Mouse (Mus musculus): ENCODE data around the gene Tgm5. TPM values are rescaled to one million over a fixed set of nuclear protein-coding genes. Genes with fewer than 3 reads are reported as not detected.

Gene Tgm5
- polyA plus RNA-seq, 1 experiment from 2014 or later = not detected

DNA sequence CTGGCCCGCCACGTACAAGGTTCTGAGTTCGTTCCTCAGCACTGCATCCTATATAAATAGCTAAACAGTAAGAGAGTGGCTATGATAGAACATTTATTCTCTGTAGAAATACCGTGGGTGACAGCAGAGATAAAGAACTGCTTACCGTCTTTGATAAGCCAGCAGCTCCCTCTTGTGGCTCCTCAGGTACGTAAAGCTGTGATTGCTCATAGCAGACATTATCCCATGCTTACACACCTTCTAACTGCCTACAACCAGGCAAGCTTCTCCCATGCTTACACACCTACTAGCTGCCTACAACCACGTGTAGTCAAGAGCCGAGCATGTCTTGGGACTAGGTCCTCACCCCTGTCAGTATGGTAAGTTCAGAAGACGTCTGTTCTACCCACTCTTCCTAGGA, 16.4 kb upstream of the Tgm5 start:
- Histone ChIP-seq H3K4me1 (ENCODE audit: control insufficient read depth, insufficient read depth, low read length) (peaks cover 2% of the 10 kb centered on the region; the same call in 1 of the 2 replicates), H3K27ac (ENCODE audit: low read length) (no peak overlapping the region), H3K4me2 (ENCODE audit: low read depth, low read length) (peak overlapping the region; percentile 15; the same call in 1 of the 2 replicates), H3K36me3 (ENCODE audit: control insufficient read depth, insufficient read depth) (no peaks in the 10 kb centered on the region), H3K9me3 (replicated peaks; ENCODE audit: control insufficient read depth, low read length) (no peaks in the 10 kb centered on the region), H3K9ac (ENCODE audit: low read length) (no peak overlapping the region), H3K27me3 (ENCODE audit: control insufficient read depth, insufficient read depth, low read length) (no peaks in the 10 kb centered on the region), H3K4me3 (ENCODE audit: low read length) (no peak overlapping the region)
- ATAC-seq (replicated peaks; ENCODE audit: extremely low read depth, insufficient read depth, low FRiP score) = no peak; the same call in 1 of the 2 replicates
- WGBS = 17% methylated on average over 9 of the region's 9 CpGs

DNA sequence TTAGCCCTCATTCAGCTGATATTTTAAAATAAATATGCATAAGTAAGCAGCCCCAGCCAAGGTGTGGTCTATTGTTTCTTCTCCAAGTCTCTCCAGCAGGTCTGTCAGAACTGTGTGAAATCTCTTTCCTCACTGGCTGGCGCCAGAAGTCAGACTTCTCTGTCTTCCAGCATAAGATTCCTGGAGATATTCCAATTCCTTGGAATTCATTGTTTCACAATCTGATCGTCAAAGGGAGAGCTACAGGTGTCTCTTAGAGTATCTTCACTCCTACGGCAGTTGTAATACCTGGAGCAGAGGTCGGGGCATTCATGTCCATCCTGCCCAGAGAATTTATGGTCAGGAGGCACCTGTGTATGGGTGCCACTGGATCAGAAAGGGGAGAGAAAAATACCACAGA, 4.1 kb upstream of the Tgm5 start:
- Histone ChIP-seq H3K9me3 (replicated peaks; ENCODE audit: control insufficient read depth, low read length) (0 out of 2 replicates have a peak, but pooled peaks cover 2% of the 10 kb centered on the region), H3K36me3 (ENCODE audit: control insufficient read depth, insufficient read depth) (no peaks in the 10 kb centered on the region), H3K27me3 (ENCODE audit: control insufficient read depth, insufficient read depth, low read length) (no peaks in the 10 kb centered on the region), H3K4me2 (ENCODE audit: low read depth, low read length) (no peak overlapping the region), H3K4me3 (ENCODE audit: low read length) (no peak overlapping the region), H3K9ac (ENCODE audit: low read length) (no peak overlapping the region), H3K4me1 (ENCODE audit: control insufficient read depth, insufficient read depth, low read length) (no peaks in the 10 kb centered on the region), H3K27ac (ENCODE audit: low read length) (no peak overlapping the region)
- WGBS = 74% methylated on average over 4 of the region's 4 CpGs
- no peak for ATAC-seq (replicated peaks; ENCODE audit: extremely low read depth, insufficient read depth, low FRiP score)

DNA sequence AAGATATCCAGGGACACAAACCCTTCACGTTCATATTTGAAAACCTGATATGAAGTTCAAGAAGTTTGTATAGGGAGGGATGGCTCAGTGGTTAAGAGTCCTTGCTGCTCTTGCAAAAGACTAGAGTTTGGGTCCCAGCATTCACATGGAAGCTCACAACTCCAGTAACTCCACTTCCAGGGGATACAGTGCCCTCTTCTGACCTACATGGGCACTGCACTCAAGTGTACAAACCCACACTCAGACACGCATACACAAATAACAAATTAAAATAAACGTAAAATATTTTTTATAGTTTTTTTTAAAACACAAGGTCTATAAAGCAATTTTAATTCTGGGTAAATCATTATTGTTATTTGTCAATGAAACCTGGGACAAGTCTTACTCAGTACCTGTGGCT, 2.9 kb upstream of the Tgm5 start:
- Histone ChIP-seq H3K4me1 (ENCODE audit: control insufficient read depth, insufficient read depth, low read length) (no peaks in the 10 kb centered on the region), H3K4me2 (ENCODE audit: low read depth, low read length) (no peak overlapping the region), H3K9ac (ENCODE audit: low read length) (no peak overlapping the region), H3K4me3 (ENCODE audit: low read length) (no peak overlapping the region), H3K27me3 (ENCODE audit: control insufficient read depth, insufficient read depth, low read length) (no peaks in the 10 kb centered on the region), H3K9me3 (replicated peaks; ENCODE audit: control insufficient read depth, low read length) (0 out of 2 replicates have a peak, but pooled peaks cover 2% of the 10 kb centered on the region), H3K27ac (ENCODE audit: low read length) (no peak overlapping the region), H3K36me3 (ENCODE audit: control insufficient read depth, insufficient read depth) (no peaks in the 10 kb centered on the region)
- 82% methylated on average over 3 of the region's 3 CpGs for WGBS
- no peak for ATAC-seq (replicated peaks; ENCODE audit: extremely low read depth, insufficient read depth, low FRiP score)

DNA sequence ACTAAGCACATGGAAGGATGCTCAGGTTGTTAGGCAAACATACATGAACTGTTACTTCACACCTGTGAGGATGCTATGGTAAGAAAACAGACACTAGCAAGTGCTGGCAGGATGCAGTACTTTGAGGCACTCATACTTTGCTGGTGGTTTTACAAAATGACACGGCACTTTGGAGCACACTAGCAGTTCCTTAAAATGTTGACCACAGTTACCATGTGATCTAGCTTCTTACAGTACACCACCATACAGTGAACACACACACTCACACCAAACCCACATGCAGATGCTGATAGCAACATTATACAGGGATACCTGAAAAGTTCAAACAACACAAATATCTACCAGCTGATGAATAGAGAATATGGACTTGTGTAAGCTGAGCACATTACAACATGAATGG, 3.0 kb downstream of the Tgm5 start:
- Histone ChIP-seq H3K4me3 (ENCODE audit: low read length) (no peak overlapping the region), H3K9me3 (replicated peaks; ENCODE audit: control insufficient read depth, low read length) (no peaks in the 10 kb centered on the region), H3K27me3 (ENCODE audit: control insufficient read depth, insufficient read depth, low read length) (no peaks in the 10 kb centered on the region), H3K27ac (ENCODE audit: low read length) (no peak overlapping the region), H3K9ac (ENCODE audit: low read length) (no peak overlapping the region), H3K4me2 (ENCODE audit: low read depth, low read length) (no peak overlapping the region), H3K4me1 (ENCODE audit: control insufficient read depth, insufficient read depth, low read length) (no peaks in the 10 kb centered on the region), H3K36me3 (ENCODE audit: control insufficient read depth, insufficient read depth) (no peaks in the 10 kb centered on the region)
- no peak for ATAC-seq (replicated peaks; ENCODE audit: extremely low read depth, insufficient read depth, low FRiP score)
- 79% methylated on average over 1 of the region's 1 CpGs for WGBS

DNA sequence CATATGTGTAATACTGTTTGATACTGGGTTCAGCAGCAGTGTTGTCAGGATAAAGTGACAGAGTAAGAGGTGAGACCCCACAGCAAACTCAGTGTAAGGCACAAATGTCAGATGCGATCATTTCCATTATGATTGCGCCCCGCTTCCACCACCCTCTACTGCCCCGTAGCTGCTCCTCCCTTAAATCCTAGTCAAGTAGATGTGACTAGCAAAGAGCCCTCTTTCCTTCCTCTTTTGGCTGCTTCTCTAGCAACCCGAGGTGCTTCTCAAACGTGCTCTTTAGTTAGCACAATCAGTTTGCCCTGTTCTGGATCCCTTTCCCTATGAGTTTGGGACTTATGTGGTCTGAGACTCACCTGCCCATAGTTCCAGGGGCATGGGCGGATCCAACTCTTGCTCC, 10.9 kb downstream of the Tgm5 start:
- no peaks in the 10 kb centered on the region for H3K36me3 ChIP-seq (ENCODE audit: control insufficient read depth, insufficient read depth)
- H3K4me1 ChIP-seq (ENCODE audit: control insufficient read depth, insufficient read depth, low read length) = no peaks in the 10 kb centered on the region
- H3K27ac ChIP-seq (ENCODE audit: low read length) = no peak overlapping the region
- H3K9ac ChIP-seq (ENCODE audit: low read length) = no peak overlapping the region
- no peak overlapping the region for H3K4me3 ChIP-seq (ENCODE audit: low read length)
- no peaks in the 10 kb centered on the region for H3K27me3 ChIP-seq (ENCODE audit: control insufficient read depth, insufficient read depth, low read length)
- no peak overlapping the region for H3K4me2 ChIP-seq (ENCODE audit: low read depth, low read length)
- no peaks in the 10 kb centered on the region; the same call in 1 of the 2 replicates for H3K9me3 ChIP-seq (replicated peaks; ENCODE audit: control insufficient read depth, low read length)
- WGBS = 76% methylated on average over 7 of the region's 7 CpGs
- no peak for ATAC-seq (replicated peaks; ENCODE audit: extremely low read depth, insufficient read depth, low FRiP score)

DNA sequence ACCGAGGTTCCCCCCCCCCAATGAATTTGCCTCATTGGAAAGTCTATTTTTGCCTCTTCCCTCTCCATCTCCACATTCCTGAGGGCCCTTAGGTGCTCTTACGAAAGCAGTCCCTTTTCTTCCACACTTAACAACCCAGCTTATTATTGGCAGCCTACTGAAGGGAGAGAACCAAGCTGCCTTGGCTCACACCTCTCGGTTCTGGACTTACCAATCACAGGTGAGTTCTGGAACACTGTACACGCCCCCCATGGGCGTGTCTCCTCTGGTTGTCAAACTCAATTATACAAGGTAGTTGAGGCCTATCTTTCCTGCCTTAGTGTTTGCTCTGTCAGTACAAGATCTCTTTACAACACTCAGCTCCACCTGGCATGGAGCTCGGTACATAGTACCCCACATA, 13.8 kb downstream of the Tgm5 start:
- Histone ChIP-seq H3K4me1 (ENCODE audit: control insufficient read depth, insufficient read depth, low read length) (no peaks in the 10 kb centered on the region), H3K9ac (ENCODE audit: low read length) (no peak overlapping the region), H3K36me3 (ENCODE audit: control insufficient read depth, insufficient read depth) (no peaks in the 10 kb centered on the region), H3K27me3 (ENCODE audit: control insufficient read depth, insufficient read depth, low read length) (no peaks in the 10 kb centered on the region), H3K4me2 (ENCODE audit: low read depth, low read length) (no peak overlapping the region), H3K27ac (ENCODE audit: low read length) (no peak overlapping the region), H3K9me3 (replicated peaks; ENCODE audit: control insufficient read depth, low read length) (no peaks in the 10 kb centered on the region; the same call in 1 of the 2 replicates), H3K4me3 (ENCODE audit: low read length) (no peak overlapping the region)
- WGBS = 64% methylated on average over 6 of the region's 6 CpGs
- ATAC-seq (replicated peaks; ENCODE audit: extremely low read depth, insufficient read depth, low FRiP score) = no peak

DNA sequence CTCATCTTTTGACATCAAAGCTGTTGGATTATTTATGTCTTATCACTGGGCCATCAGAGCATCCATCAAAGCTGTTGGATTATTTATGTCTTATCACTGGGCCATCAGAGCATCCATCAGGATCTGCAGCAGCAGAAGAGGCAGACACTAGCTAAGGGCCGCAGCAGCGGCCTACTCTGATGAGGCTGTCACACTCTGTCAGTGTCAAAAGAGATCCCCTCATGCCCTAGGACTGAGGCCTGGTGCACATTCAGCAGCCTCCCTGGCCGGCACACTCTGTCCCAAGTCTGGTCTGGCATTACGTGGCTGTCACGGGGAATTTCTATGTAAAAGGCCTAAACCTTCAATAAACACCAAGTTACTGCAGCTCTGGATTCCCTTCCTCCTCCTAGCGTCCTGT, 16.1 kb downstream of the Tgm5 start:
- Histone ChIP-seq H3K9ac (ENCODE audit: low read length) (no peak overlapping the region), H3K27ac (ENCODE audit: low read length) (no peak overlapping the region), H3K4me3 (ENCODE audit: low read length) (no peak overlapping the region), H3K4me1 (ENCODE audit: control insufficient read depth, insufficient read depth, low read length) (no peaks in the 10 kb centered on the region), H3K36me3 (ENCODE audit: control insufficient read depth, insufficient read depth) (no peaks in the 10 kb centered on the region), H3K4me2 (ENCODE audit: low read depth, low read length) (no peak overlapping the region), H3K9me3 (replicated peaks; ENCODE audit: control insufficient read depth, low read length) (no peaks in the 10 kb centered on the region), H3K27me3 (ENCODE audit: control insufficient read depth, insufficient read depth, low read length) (no peaks in the 10 kb centered on the region)
- ATAC-seq (replicated peaks; ENCODE audit: extremely low read depth, insufficient read depth, low FRiP score) = no peak
- WGBS = 70% methylated on average over 6 of the region's 6 CpGs

DNA sequence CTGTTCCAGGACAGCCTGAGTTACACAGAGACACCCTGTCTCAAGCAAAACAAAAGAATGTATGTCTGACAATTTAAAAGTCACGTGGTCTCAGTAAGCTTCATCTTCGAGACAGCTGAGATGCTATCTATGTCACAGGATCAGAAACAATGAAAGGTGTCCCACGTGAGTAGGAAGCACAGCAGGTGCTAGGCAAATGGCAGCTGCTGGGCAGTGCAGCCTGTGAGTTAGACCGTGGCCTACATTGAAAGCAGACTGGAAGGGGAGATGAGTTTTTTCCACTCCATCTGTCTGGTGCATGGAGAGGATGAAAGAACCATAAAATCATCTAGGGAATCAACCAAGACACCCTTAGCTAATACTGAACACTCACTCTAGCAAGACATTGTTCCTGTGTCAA, 18.5 kb downstream of the Tgm5 start:
- no peak overlapping the region for H3K27ac ChIP-seq (ENCODE audit: low read length)
- ATAC-seq (replicated peaks; ENCODE audit: extremely low read depth, insufficient read depth, low FRiP score) = no peak
- H3K9me3 ChIP-seq (replicated peaks; ENCODE audit: control insufficient read depth, low read length) = no peaks in the 10 kb centered on the region
- WGBS = 58% methylated on average over 4 of the region's 4 CpGs
- no peaks in the 10 kb centered on the region for H3K36me3 ChIP-seq (ENCODE audit: control insufficient read depth, insufficient read depth)
- H3K9ac ChIP-seq (ENCODE audit: low read length) = no peak overlapping the region
- H3K4me3 ChIP-seq (ENCODE audit: low read length) = no peak overlapping the region
- no peaks in the 10 kb centered on the region for H3K4me1 ChIP-seq (ENCODE audit: control insufficient read depth, insufficient read depth, low read length)
- no peak overlapping the region for H3K4me2 ChIP-seq (ENCODE audit: low read depth, low read length)
- H3K27me3 ChIP-seq (ENCODE audit: control insufficient read depth, insufficient read depth, low read length) = no peaks in the 10 kb centered on the region

DNA sequence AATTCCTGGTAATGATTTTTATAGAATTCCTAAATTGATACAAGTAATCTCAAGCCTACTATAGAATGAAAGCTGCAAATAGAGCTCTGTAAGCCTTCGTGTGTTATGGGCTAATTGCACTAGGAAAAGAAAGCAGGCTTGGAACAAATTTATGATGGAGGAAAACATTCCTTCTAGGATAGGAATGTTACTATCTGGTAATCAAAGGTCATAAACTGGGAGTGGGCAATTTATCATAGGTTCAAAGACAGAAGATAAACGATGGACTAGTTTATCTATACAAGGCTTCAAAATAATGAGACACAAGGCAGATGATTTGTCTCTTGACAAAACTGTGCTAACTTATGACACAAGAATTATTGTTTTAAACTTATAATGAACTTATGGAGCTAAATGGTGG, 24.3 kb downstream of the Tgm5 start:
- ATAC-seq (replicated peaks; ENCODE audit: extremely low read depth, insufficient read depth, low FRiP score) = no peak
- WGBS = 83% methylated on average over 2 of the region's 2 CpGs
- no peaks in the 10 kb centered on the region for H3K4me1 ChIP-seq (ENCODE audit: control insufficient read depth, insufficient read depth, low read length)

DNA sequence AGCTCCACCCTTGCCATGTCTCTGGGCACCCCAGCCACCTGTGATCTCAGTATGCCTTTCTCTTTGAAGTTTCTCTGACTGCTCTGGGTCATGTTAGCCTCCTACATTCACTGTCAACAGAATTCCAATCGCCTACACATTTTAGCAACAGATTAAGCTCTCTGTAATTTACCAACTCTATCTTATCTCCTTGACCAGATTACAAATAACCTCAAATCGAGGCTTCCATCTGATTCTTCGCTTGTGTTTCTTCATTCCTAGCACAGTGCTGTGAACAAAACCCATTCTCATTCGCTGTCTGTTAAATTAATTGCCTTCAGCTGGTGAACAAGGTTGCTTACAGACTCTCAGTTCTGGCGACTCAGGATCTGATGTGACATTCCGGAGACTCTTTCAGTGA, 27.6 kb downstream of the Tgm5 start:
- ATAC-seq (replicated peaks; ENCODE audit: extremely low read depth, insufficient read depth, low FRiP score) = no peak
- Histone ChIP-seq H3K4me3 (ENCODE audit: low read length) (no peak overlapping the region), H3K9ac (ENCODE audit: low read length) (no peak overlapping the region), H3K4me1 (ENCODE audit: control insufficient read depth, insufficient read depth, low read length) (0 out of 2 replicates have a peak, but pooled peaks cover 3% of the 10 kb centered on the region), H3K36me3 (ENCODE audit: control insufficient read depth, insufficient read depth) (no peaks in the 10 kb centered on the region), H3K9me3 (replicated peaks; ENCODE audit: control insufficient read depth, low read length) (no peaks in the 10 kb centered on the region), H3K27me3 (ENCODE audit: control insufficient read depth, insufficient read depth, low read length) (no peaks in the 10 kb centered on the region), H3K27ac (ENCODE audit: low read length) (no peak overlapping the region), H3K4me2 (ENCODE audit: low read depth, low read length) (no peak overlapping the region)
- 45% methylated on average over 6 of the region's 6 CpGs for WGBS

More for the DNA sequence above, 24.3 kb downstream of the Tgm5 start:
- Histone ChIP-seq H3K9ac (ENCODE audit: low read length) (no peak overlapping the region), H3K27ac (ENCODE audit: low read length) (no peak overlapping the region), H3K9me3 (replicated peaks; ENCODE audit: control insufficient read depth, low read length) (no peaks in the 10 kb centered on the region), H3K36me3 (ENCODE audit: control insufficient read depth, insufficient read depth) (no peaks in the 10 kb centered on the region), H3K27me3 (ENCODE audit: control insufficient read depth, insufficient read depth, low read length) (no peaks in the 10 kb centered on the region), H3K4me2 (ENCODE audit: low read depth, low read length) (no peak overlapping the region), H3K4me3 (ENCODE audit: low read length) (no peak overlapping the region)

Data from heart, embryonic 16.5 days (tissue).